Mouse (Mus musculus) hindbrain, embryonic 15.5 days (tissue): ENCODE data around the gene Snrpa. TPM values are rescaled to one million over a fixed set of nuclear protein-coding genes. Genes with fewer than 3 reads are reported as not detected.

Experiments used
- microRNA counts: library from miRNA; unstranded; fragments of <30 nt; microRNA quantifications from one replicate; lab custom pipeline; 2016
- microRNA-seq: library from miRNA; unstranded; fragments of <30 nt; microRNA quantifications from one replicate; pipeline ENCODE4, GENCODE M21; 2016
- polyA plus RNA-seq: library from polyadenylated mRNA; unstranded; fragments of >200 nt; fragmentation: Nextera tagmentation; extraction: Ambion mirVana; gene quantifications from 2 replicates; pipeline ENCODE4 v1.2.1, GENCODE M21; 2015

Snrpa gene
- polyA plus RNA-seq, 1 experiment from 2014 or later: 194 TPM

MicroRNA genes within 50 kb of the gene (microRNA counts, 519-probe panel; counts per million panel counts)
- microRNA mmu-miR-1191 (lab: Ali Mortazavi, UCI): not detected

Small RNAs within 50 kb of the gene (microRNA-seq; reads per million reads assigned to microRNA genes)
- gene Mir1191: 1.5 reads per million
- gene Mir3101: 0.65 reads per million

Other genes starting within 250 kb of the Snrpa start
- not detected in 2 replicates for gene Cyp2a12, start 167.2 kb downstream of the Snrpa start, polyA plus RNA-seq
- gene Cyp2f2, start 76.4 kb downstream of the Snrpa start, polyA plus RNA-seq: not detected in 2 replicates
- 0.14 and 0.29 TPM in 2 replicates for gene Cyp2t4, start 42.6 kb downstream of the Snrpa start, polyA plus RNA-seq
- 96.4 and 107 TPM in 2 replicates for gene Egln2, start 29.5 kb downstream of the Snrpa start, polyA plus RNA-seq
- 102 and 111 TPM in 2 replicates for gene Rab4b, start 17.4 kb downstream of the Snrpa start, polyA plus RNA-seq
- gene Gm21983, start 15.2 kb downstream of the Snrpa start, polyA plus RNA-seq: 0.39 and 1.1 TPM in 2 replicates
- gene Mia, start 15.1 kb downstream of the Snrpa start, polyA plus RNA-seq: 23.9 and 26.6 TPM in 2 replicates
- 3.8 and 4.0 TPM in 2 replicates for gene BC024978, start 490 bp downstream of the Snrpa start, polyA plus RNA-seq
- 7.5 and 8.2 TPM in 2 replicates for gene Itpkc, start 32.4 kb upstream of the Snrpa start, polyA plus RNA-seq
- gene Coq8b, start 36.8 kb upstream of the Snrpa start, polyA plus RNA-seq: 20.6 and 23.2 TPM in 2 replicates
- 57.8 and 67.5 TPM in 2 replicates for gene Numbl, start 62.2 kb upstream of the Snrpa start, polyA plus RNA-seq
- 12.9 and 13.9 TPM in 2 replicates for gene Ltbp4, start 141.4 kb upstream of the Snrpa start, polyA plus RNA-seq
- 42.8 and 46.6 TPM in 2 replicates for gene Shkbp1, start 159.7 kb upstream of the Snrpa start, polyA plus RNA-seq
- gene Gm20479, start 161.1 kb upstream of the Snrpa start, polyA plus RNA-seq: not detected in 2 replicates